Mouse (Mus musculus) ES-E14 (cell line): Measurements from ENCODE around the gene Strn3.
"Not testable (repeated sequence)": the region's sequence is repeated elsewhere in the genome, so short reads cannot be mapped to it uniquely, and the experiment has no call there.

ENCODE experiments used
- CHD2 ChIP-seq: IDR thresholded peaks from 2 replicates; pipeline ENCODE4 v1.6.1; 2014; ENCODE audit warnings: mild to moderate bottlenecking, low read depth, low read length, inconsistent platforms
- HCFC1 ChIP-seq: IDR thresholded peaks from 2 replicates; pipeline ENCODE4 v1.6.1; 2012; ENCODE audit warnings: low read length, inconsistent platforms, borderline replicate concordance; ENCODE audit not compliant: insufficient read depth
- MAFK ChIP-seq: IDR thresholded peaks from 2 replicates; pipeline ENCODE4 v1.6.1; 2014; ENCODE audit warnings: mild to moderate bottlenecking, low read depth, low read length, inconsistent platforms; ENCODE audit not compliant: insufficient read depth
- ZC3H11A ChIP-seq: IDR thresholded peaks from 2 replicates; pipeline ENCODE4 v1.6.1; 2012; ENCODE audit warnings: low read depth, mild to moderate bottlenecking, inconsistent platforms, low read length, borderline replicate concordance
- ZNF384 ChIP-seq: IDR thresholded peaks from 2 replicates; pipeline ENCODE4 v1.6.1; 2012; ENCODE audit warnings: low read depth, low read length, inconsistent platforms

DNA sequence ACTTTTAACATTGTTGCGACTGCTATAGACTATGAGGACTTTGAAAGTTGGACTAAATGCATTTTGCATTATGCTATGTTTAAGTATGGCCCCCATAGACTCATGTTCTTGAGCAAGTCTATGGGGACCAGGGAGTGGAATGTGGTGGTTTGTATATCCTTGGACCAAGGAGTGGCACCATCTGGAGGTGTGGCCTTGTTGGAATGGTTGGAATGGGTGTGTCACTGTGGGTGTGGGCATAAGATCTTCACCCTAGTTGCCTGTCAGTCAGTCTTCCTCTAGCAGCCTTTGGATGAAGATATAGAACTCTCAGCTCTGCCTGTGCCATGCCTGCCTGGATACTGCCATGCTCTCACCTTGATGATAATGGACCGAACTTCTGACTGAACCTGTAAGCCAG, 113.9 kb downstream of the Strn3 start:
- TF ChIP-seq MAFK, HCFC1, ZC3H11A, ZNF384, CHD2: not testable (repeated sequence)
